Mouse (Mus musculus) left cerebral cortex, adult 9 months (tissue): ENCODE data around the gene Medag.
A peak's percentile ranks its signal among the peaks of the same experiment; 100 is the strongest.

Experiments
- DNase-seq, 2 experiments: peaks; one replicate each; pipeline ENCODE4 v3.0.0; 2022; ENCODE audit warnings: low spot score in 2 of 2

Gene Medag

GRCm38 (mm10) chr5:149411509-149412193, at the start of gene Medag:
TSS of gene Medag (plus strand) at chr5:149411749.
- peak in 1 of 2 experiments; percentile 69 for DNase-seq

GRCm38 (mm10) chr5:149362626-149363025, 48.9 kb upstream of the Medag start:
- DNase-seq: no peak

GRCm38 (mm10) chr5:149363903-149364755, 47.4 kb upstream of the Medag start:
- no peak for DNase-seq

GRCm38 (mm10) chr5:149367011-149367410, 44.5 kb upstream of the Medag start:
- DNase-seq: no peak

- DNase-seq: no peak
Measured at GRCm38 (mm10) chr5:149367544-149368466, 43.7 kb upstream of the Medag start.

- no peak for DNase-seq
Measured at GRCm38 (mm10) chr5:149368575-149369312, 42.8 kb upstream of the Medag start.

- no peak for DNase-seq
Measured at GRCm38 (mm10) chr5:149369373-149370035, 42.0 kb upstream of the Medag start.

- DNase-seq: no peak
Measured at GRCm38 (mm10) chr5:149372018-149372417, 39.5 kb upstream of the Medag start.

- no peak for DNase-seq
Measured at GRCm38 (mm10) chr5:149373224-149373623, 38.3 kb upstream of the Medag start.

GRCm38 (mm10) chr5:149374026-149374425, 37.5 kb upstream of the Medag start:
- peak; percentile 28 to 40 for DNase-seq

GRCm38 (mm10) chr5:149375074-149375888, 36.3 kb upstream of the Medag start:
- DNase-seq: no peak

GRCm38 (mm10) chr5:149375889-149376212, 35.7 kb upstream of the Medag start:
- DNase-seq: peak; percentile 33 to 88

GRCm38 (mm10) chr5:149376367-149376766, 35.2 kb upstream of the Medag start:
- no peak for DNase-seq

- no peak for DNase-seq
Measured at GRCm38 (mm10) chr5:149377253-149377652, 34.3 kb upstream of the Medag start.

GRCm38 (mm10) chr5:149378566-149378965, 33.0 kb upstream of the Medag start:
- no peak for DNase-seq

GRCm38 (mm10) chr5:149379131-149379784, 32.3 kb upstream of the Medag start:
- peak in 1 of 2 experiments; percentile 50 for DNase-seq

GRCm38 (mm10) chr5:149379861-149380260, 31.7 kb upstream of the Medag start:
- DNase-seq: no peak

GRCm38 (mm10) chr5:149380388-149380916, 31.1 kb upstream of the Medag start:
- DNase-seq: peak; percentile 14 to 68

GRCm38 (mm10) chr5:149381948-149382347, 29.6 kb upstream of the Medag start:
- no peak for DNase-seq
